Comparison of ENCODE assay signal across 12 mouse cellular contexts in genomic region chr14:4649309-4649708, GRCm38 (mm10). TPM values are rescaled to one million over a fixed set of nuclear protein-coding genes. Genes with fewer than 3 reads are reported as not detected.
DNase-seq lines count a peak whose midpoint lies in the region; ATAC-seq and TF ChIP-seq lines count a peak whose summit lies in the region.
"Not testable (repeated sequence)": the region's sequence is repeated elsewhere in the genome, so short reads cannot be mapped to it uniquely, and the experiment has no call there.
"Had no signal": no experiment of that assay in that cellular context is flagged by ENCODE, and none has a peak within 500 bp of the region (broad histone marks: within the 10 kb centered on the region; RNA-seq: fewer than 3 reads in every experiment).

No protein-coding gene starts in this region.

- WGBS in hindbrain, embryonic 13.5 days: 2% methylated on average over 9 of the region's 18 CpGs
- WGBS in limb, embryonic 14.5 days: 2% methylated on average over 8 of the region's 18 CpGs
- 3% methylated on average over 17 of the region's 18 CpGs for WGBS in midbrain, postnatal 0 days
- WGBS in stomach, embryonic 16.5 days: 7% methylated on average over 17 of the region's 18 CpGs

- TF ChIP-seq CTCF in midbrain, postnatal 0 days (IDR thresholded peaks at IDR 0.05): peak; percentile 52

- peak; percentile 0 for DNase-seq in embryo, embryonic 9.5 days (ENCODE audit: extremely low spot score)
- DNase-seq in gastrocnemius, postnatal 10 days: peak; percentile 3
- peak; percentile 24 for DNase-seq in layer of hippocampus, adult 11-12 months (ENCODE audit: low spot score)
- DNase-seq in limb, embryonic 14.5 days (ENCODE audit: low spot score): not testable (repeated sequence)
- DNase-seq in midbrain, postnatal 0 days (ENCODE audit: low spot score): peak; percentile 0

- H3K4me3 ChIP-seq in hindbrain, embryonic 13.5 days: peak overlapping the region; percentile 39
- H3K4me3 ChIP-seq in limb, embryonic 14.5 days (replicated peaks; ENCODE audit: low read length); stomach, embryonic 16.5 days (replicated peaks; ENCODE audit: low read length): not testable (repeated sequence)
- H3K4me3 ChIP-seq in midbrain, postnatal 0 days (ENCODE audit: low read depth, low read length): peak overlapping the region; percentile 33

- H3K4me2 ChIP-seq in hindbrain, embryonic 13.5 days: peak overlapping the region; percentile 65
- H3K4me2 ChIP-seq in limb, embryonic 14.5 days (replicated peaks; ENCODE audit: low read depth, low read length, severe bottlenecking): peak overlapping the region; percentile 35; the same call in 1 of the 2 replicates
- peak overlapping the region; percentile 44; the same call in 1 of the 2 replicates for H3K4me2 ChIP-seq in midbrain, postnatal 0 days (ENCODE audit: low read depth, low read length, poor library complexity, severe bottlenecking)
- peak overlapping the region; percentile 43; the same call in 1 of the 2 replicates for H3K4me2 ChIP-seq in stomach, embryonic 16.5 days (ENCODE audit: low read depth, low read length)

- H3K9ac ChIP-seq in hindbrain, embryonic 13.5 days; limb, embryonic 14.5 days (ENCODE audit: low read depth, low read length, severe bottlenecking); midbrain, postnatal 0 days (replicated peaks; ENCODE audit: low read length, poor library complexity, severe bottlenecking); stomach, embryonic 16.5 days (ENCODE audit: low read length): not testable (repeated sequence)

- H3K36me3 ChIP-seq in hindbrain, embryonic 13.5 days; limb, embryonic 14.5 days (ENCODE audit: control insufficient read depth, insufficient read depth, low read length); midbrain, postnatal 0 days (ENCODE audit: insufficient read depth, low read length); stomach, embryonic 16.5 days (ENCODE audit: control insufficient read depth, insufficient read depth, low read length): not testable (repeated sequence)

- TF ChIP-seq POLR2A in limb, embryonic 14.5 days (IDR thresholded peaks at IDR 0.05; ENCODE audit: borderline replicate concordance, extremely low read depth, insufficient read depth, insufficient read length): not testable (repeated sequence)

- not testable (repeated sequence) for H3K9me3 ChIP-seq in hindbrain, embryonic 13.5 days; limb, embryonic 14.5 days (ENCODE audit: control insufficient read depth, low read length); midbrain, postnatal 0 days (ENCODE audit: low read length); stomach, embryonic 16.5 days (replicated peaks; ENCODE audit: control insufficient read depth, low read length)

- ATAC-seq in hindbrain, embryonic 13.5 days (ENCODE audit: low FRiP score); limb, embryonic 14.5 days (ENCODE audit: low FRiP score, low read depth); midbrain, postnatal 0 days (ENCODE audit: low FRiP score); stomach, embryonic 16.5 days (ENCODE audit: insufficient read depth, low FRiP score): not testable (repeated sequence)

- H3K4me1 ChIP-seq in hindbrain, embryonic 13.5 days (replicated peaks); limb, embryonic 14.5 days (ENCODE audit: control insufficient read depth, insufficient read depth, low read length); midbrain, postnatal 0 days (ENCODE audit: insufficient read depth, low read length); stomach, embryonic 16.5 days (ENCODE audit: control insufficient read depth, insufficient read depth, low read length): not testable (repeated sequence)

- not testable (repeated sequence) for H3K27me3 ChIP-seq in hindbrain, embryonic 13.5 days; limb, embryonic 14.5 days (ENCODE audit: control insufficient read depth, insufficient read depth, low read length); midbrain, postnatal 0 days (ENCODE audit: insufficient read depth, low read length); stomach, embryonic 16.5 days (ENCODE audit: control insufficient read depth, insufficient read depth, low read length)

- not testable (repeated sequence) for H3K27ac ChIP-seq in hindbrain, embryonic 13.5 days; limb, embryonic 14.5 days (replicated peaks; ENCODE audit: low read depth, low read length); midbrain, postnatal 0 days (ENCODE audit: low read depth, low read length); stomach, embryonic 16.5 days (ENCODE audit: low read length)

RNA-seq across cellular contexts. Expression of gene Gm3239, which starts 14.7 kb away (rescaled TPM):
- total RNA-seq in gastrocnemius, postnatal 10 days (2021): not detected
- polyA plus RNA-seq in hindbrain, embryonic 13.5 days (2015; fragmentation: Nextera tagmentation; extraction: Ambion mirVana): 0.44 and 0.65 TPM in 2 replicates
- 0.05 TPM in 1 of 2 replicates, not detected in the other for polyA plus RNA-seq in limb, embryonic 14.5 days (2012; rRNA removed)
- not detected in 2 replicates for polyA plus RNA-seq in limb, embryonic 14.5 days (2014; fragmentation: Nextera tagmentation; extraction: Ambion mirVana)
- total RNA-seq in midbrain, postnatal 0 days (2014; rRNA removed): 0.38 and 0.66 TPM in 2 replicates
- 1.4 and 1.9 TPM in 2 replicates for polyA plus RNA-seq in midbrain, postnatal 0 days (2015; fragmentation: Nextera tagmentation; extraction: Ambion mirVana)
- polyA plus RNA-seq in stomach, embryonic 16.5 days (2015; fragmentation: Nextera tagmentation; extraction: Ambion mirVana): not detected in 2 replicates
- total RNA-seq: adrenal gland, postnatal 36 days; common myeloid progenitor, adult 5-6 weeks; gastrocnemius, postnatal 4 days; MEL had no signal
- polyA plus RNA-seq: large intestine, adult 2 months had no signal

RNA-seq across cellular contexts. Expression of gene Gm8159, which starts 17.2 kb away (rescaled TPM):
- total RNA-seq in gastrocnemius, postnatal 10 days (2021): not detected
- polyA plus RNA-seq in hindbrain, embryonic 13.5 days (2015; fragmentation: Nextera tagmentation; extraction: Ambion mirVana): 0.27 TPM in 1 of 2 replicates, not detected in the other
- polyA plus RNA-seq in limb, embryonic 14.5 days (2012; rRNA removed): not detected in 2 replicates
- not detected in 2 replicates for polyA plus RNA-seq in limb, embryonic 14.5 days (2014; fragmentation: Nextera tagmentation; extraction: Ambion mirVana)
- total RNA-seq in midbrain, postnatal 0 days (2014; rRNA removed): 0.76 TPM in 1 of 2 replicates, not detected in the other
- not detected in 2 replicates for polyA plus RNA-seq in midbrain, postnatal 0 days (2015; fragmentation: Nextera tagmentation; extraction: Ambion mirVana)
- not detected in 2 replicates for polyA plus RNA-seq in stomach, embryonic 16.5 days (2015; fragmentation: Nextera tagmentation; extraction: Ambion mirVana)
- total RNA-seq: common myeloid progenitor, adult 5-6 weeks; gastrocnemius, postnatal 4 days; MEL had no signal
- polyA plus RNA-seq: large intestine, adult 2 months had no signal

RNA-seq across cellular contexts. Expression of gene Gm7876, which starts 59.7 kb away (rescaled TPM):
- under 1 TPM in 1 of 2 experiments, not detected in 1; 0.14 TPM for total RNA-seq in gastrocnemius, postnatal 10 days (2021)
- not detected in 2 replicates for polyA plus RNA-seq in hindbrain, embryonic 13.5 days (2015; fragmentation: Nextera tagmentation; extraction: Ambion mirVana)
- polyA plus RNA-seq in limb, embryonic 14.5 days (2012; rRNA removed): not detected in 2 replicates
- not detected in 2 replicates for polyA plus RNA-seq in limb, embryonic 14.5 days (2014; fragmentation: Nextera tagmentation; extraction: Ambion mirVana)
- not detected in 2 replicates for total RNA-seq in midbrain, postnatal 0 days (2014; rRNA removed)
- not detected in 2 replicates for polyA plus RNA-seq in midbrain, postnatal 0 days (2015; fragmentation: Nextera tagmentation; extraction: Ambion mirVana)
- polyA plus RNA-seq in stomach, embryonic 16.5 days (2015; fragmentation: Nextera tagmentation; extraction: Ambion mirVana): not detected in 2 replicates
- total RNA-seq: adrenal gland, postnatal 36 days; common myeloid progenitor, adult 5-6 weeks; gastrocnemius, postnatal 4 days; MEL had no signal
- polyA plus RNA-seq: large intestine, adult 2 months had no signal
